Mouse (Mus musculus): ENCODE measurements around the gene Timd2. TPM values are rescaled to one million over a fixed set of nuclear protein-coding genes. Genes with fewer than 3 reads are reported as not detected.

Timd2 gene
- polyA plus RNA-seq, 1 experiment, result not detected

DNA sequence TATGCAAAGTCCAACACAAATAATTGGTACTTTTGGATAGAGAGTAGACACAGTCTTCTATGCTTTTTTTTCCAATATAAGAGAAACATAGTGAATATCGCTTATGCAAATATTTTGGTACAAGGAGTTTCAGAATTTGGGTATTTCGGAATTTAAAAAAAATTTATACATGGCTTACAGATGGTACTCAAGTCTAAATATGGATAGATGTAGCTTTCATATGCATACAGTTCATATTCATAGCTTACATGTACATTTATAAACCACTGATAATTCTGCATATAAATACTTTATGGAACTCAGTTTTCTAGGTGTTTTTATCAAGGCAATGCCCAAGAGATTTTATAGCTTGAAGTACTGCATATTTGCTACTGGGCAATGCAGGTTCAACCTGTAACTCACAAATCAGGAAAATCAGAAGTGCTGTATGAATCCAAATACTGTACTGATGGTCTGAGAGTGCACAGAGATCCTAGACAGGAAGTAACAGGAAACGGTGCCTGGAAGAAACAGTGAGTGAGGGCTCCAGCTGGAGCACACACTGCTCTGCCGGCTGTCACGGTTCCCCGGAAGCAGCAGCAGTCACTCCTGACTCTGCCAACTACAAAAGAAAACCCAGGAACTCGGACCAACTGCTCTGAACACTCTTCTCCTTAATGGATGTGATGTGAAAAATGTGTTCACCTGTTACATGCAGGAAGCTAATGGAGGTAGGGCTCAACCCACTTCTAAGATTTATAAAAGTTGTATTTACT lies 86.3 kb downstream of the Timd2 start:
- Histone ChIP-seq H3K4me3 (replicated peaks) (no peak overlapping the region), H3K27me3 (replicated peaks) (peaks cover 2% of the 10 kb centered on the region), H3K9me3 (no peaks in the 10 kb centered on the region), H3K4me1 (no peaks in the 10 kb centered on the region), H3K36me3 (replicated peaks; ENCODE audit: low read length) (no peaks in the 10 kb centered on the region)
- TF ChIP-seq GATA1 (IDR thresholded peaks at IDR 0.05; ENCODE audit: borderline replicate concordance, low read length) (no peak), FLI1 (IDR thresholded peaks at IDR 0.05; ENCODE audit: low read length) (no peak)

DNA sequence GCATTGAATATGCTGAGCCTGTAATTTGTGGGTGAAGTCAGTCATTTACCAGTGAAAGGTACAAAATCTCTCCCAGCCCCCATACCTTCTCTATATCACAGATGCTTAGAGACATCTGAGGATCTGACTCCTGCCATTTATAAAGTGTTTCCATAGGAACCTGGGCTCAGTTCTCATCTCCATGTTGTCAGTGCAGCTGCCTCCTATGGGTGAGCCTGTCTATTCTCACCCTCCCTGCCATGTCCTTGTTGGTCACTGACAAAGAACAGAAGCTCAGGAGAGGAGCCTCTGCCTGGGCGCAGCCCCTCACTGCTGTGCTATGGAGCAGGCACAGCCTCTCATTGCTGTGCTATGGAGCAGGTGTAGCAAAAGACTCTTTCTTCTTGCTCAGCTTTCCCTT lies 86.9 kb downstream of the Timd2 start:
- no peaks in the 10 kb centered on the region for H3K4me1 ChIP-seq
- peaks cover 2% of the 10 kb centered on the region for H3K27me3 ChIP-seq (replicated peaks)
- no peak overlapping the region for H3K4me3 ChIP-seq (replicated peaks)
- TF ChIP-seq GATA1 (IDR thresholded peaks at IDR 0.05; ENCODE audit: borderline replicate concordance, low read length) (no peak), FLI1 (IDR thresholded peaks at IDR 0.05; ENCODE audit: low read length) (no peak)
- no peaks in the 10 kb centered on the region for H3K36me3 ChIP-seq (replicated peaks; ENCODE audit: low read length)
- no peaks in the 10 kb centered on the region for H3K9me3 ChIP-seq

Other genes with a start within 250 kb of the Timd2 start
- not detected in 2 replicates for gene Gm12169, start 182.8 kb downstream of the Timd2 start, polyA plus RNA-seq (2012; ENCODE audit: insufficient read depth, low replicate concordance)
- not detected in 2 replicates for gene BC053393, start 135.5 kb downstream of the Timd2 start, polyA plus RNA-seq (2012; ENCODE audit: insufficient read depth, low replicate concordance)
- gene Dppa1, start 77.8 kb downstream of the Timd2 start, polyA plus RNA-seq (2012; ENCODE audit: insufficient read depth, low replicate concordance), result not detected in 2 replicates
- not detected in 2 replicates for gene Havcr1, start 28.0 kb upstream of the Timd2 start, polyA plus RNA-seq (2012; ENCODE audit: insufficient read depth, low replicate concordance)
- not detected in 2 replicates for gene Timd4, start 103.7 kb upstream of the Timd2 start, polyA plus RNA-seq (2012; ENCODE audit: insufficient read depth, low replicate concordance)